Mouse (Mus musculus): ENCODE data around the gene Coro2b. TPM values are rescaled to one million over a fixed set of nuclear protein-coding genes. Genes with fewer than 3 reads are reported as not detected.

Coro2b gene
- total RNA-seq, 2 experiments from 2014 or later, result 17.9 to 20.3 TPM

DNA sequence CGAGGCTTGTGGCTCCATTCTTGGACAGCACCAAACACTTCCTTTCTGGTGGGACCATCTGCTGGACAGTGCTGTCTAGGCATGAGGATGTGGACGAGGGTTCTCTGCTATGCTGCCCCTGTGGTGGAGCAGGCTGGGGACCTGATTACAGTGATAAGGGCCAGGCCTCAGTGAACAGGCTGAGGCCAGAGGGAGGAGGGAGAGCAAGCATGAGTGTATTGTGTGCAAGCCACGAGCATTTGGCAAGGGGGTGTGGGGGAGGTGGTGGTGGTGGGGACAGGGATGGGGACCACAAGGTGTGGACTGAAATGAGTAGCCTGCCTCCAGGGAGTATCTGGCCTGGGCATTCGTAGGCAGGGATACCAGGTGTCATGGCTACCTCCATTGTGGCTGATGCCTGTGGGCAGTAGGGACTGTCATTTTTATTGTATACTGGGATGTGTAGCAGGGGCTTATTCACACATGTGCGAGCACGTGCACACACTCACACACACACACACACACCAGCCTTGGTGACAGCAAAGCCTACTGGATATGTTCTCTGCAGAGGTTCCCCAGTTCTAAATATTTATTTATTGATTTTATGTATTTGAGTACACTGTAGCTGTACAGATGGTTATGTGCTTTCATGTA is 166.1 kb downstream of the Coro2b start:
- no peak for DNase-seq
- intact Hi-C loops (cut with DNase I), result no loop called here

DNA sequence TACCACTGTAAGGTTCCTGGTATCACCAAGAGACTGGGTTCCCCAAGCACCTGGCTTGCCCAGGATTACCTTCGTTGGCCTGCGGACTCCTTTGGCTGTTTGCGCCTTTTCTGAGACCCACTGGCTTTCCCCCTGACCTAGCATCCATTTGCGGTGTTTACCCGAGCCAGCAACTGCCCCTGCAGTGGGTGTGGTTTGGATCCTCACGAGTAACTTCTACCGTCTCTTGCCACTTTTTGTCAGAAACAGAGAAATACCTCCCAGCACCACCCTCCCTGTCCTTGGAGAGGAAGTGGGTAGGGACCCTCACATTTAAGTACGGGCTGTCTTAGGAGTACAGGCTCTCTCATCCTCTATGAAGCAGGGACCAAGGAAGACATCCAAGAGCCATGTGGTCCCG is 166.7 kb downstream of the Coro2b start:
- DNase-seq, result no peak
- intact Hi-C loops (cut with DNase I), result no loop called here

Other genes starting within 250 kb of the Coro2b start
- 100 to 1,000 TPM; 231 to 270 TPM for gene Anp32a, start 195.8 kb downstream of the Coro2b start, total RNA-seq (2021)
- 1 to 10 TPM; 1.4 to 1.5 TPM for gene Itga11, start 140.8 kb upstream of the Coro2b start, total RNA-seq (2021)

Measured in heart, postnatal 10 days (tissue).